Mouse (Mus musculus) urinary bladder, adult 18-20 months (tissue): ENCODE results near the gene Zp2.

Experiments
- DNase-seq, 2 experiments: peaks; one replicate each; pipeline ENCODE4 v3.0.0; 2022; ENCODE audit warnings: low spot score in 2 of 2, mixed read lengths in 2 of 2

The Zp2 gene

DNA sequence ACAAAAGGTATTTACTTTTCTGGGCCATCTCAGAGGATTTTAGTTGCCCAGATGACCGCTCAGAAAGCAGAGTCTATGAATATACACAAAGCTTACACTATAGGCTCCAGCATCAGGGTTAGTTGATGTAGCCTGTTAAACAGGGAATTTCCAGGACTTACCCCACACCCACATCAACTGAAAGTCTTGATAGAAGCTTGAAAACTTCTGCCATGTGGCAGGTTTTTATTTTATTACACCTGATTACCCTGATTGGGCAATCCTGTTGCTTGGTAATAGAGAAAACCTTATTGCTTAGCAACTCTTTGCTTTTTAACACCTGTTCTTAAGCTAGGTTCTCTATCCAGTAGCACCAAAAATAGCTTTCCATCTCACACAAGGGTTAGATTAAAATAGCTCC is 2.3 kb downstream of the Zp2 start:
- DNase-seq, result no peak

DNA sequence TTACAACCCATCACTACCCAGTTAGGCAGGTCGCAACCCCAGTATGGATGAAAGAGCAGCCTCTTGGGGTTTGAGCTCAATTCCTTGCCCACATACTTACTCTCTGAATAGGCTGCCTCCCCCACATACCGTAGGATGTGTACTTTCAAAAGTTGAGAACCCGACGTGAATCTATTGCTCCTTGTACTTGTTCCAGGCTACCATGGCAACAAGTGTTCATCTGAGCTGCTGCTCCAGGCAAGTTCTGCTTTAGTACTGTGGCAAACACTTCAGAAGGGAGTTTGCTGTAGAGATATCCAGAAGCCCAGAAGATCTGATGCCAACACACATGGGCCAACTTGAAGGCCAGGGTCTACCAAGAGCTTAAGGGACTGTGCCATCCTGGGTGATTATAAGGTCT is 16.1 kb downstream of the Zp2 start:
- no peak for DNase-seq

DNA sequence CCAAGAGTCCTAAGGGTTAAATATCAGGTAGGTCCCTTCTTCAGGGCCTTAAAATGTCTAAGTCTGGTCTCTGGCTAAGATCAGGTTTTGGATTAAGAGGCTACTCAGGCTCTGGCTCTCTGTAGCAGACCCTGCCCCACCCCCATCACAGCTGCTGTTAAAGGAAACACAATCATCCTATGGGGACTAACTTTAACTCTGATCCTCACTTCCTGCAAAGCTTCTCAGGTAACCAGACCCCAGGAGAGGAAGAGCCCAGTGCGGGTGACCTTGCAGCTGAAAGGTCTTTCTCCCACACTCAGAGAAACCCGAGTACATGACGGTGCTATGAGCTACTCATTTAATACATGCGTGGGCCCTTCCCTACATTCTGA is 17.4 kb downstream of the Zp2 start:
- DNase-seq, result no peak

DNA sequence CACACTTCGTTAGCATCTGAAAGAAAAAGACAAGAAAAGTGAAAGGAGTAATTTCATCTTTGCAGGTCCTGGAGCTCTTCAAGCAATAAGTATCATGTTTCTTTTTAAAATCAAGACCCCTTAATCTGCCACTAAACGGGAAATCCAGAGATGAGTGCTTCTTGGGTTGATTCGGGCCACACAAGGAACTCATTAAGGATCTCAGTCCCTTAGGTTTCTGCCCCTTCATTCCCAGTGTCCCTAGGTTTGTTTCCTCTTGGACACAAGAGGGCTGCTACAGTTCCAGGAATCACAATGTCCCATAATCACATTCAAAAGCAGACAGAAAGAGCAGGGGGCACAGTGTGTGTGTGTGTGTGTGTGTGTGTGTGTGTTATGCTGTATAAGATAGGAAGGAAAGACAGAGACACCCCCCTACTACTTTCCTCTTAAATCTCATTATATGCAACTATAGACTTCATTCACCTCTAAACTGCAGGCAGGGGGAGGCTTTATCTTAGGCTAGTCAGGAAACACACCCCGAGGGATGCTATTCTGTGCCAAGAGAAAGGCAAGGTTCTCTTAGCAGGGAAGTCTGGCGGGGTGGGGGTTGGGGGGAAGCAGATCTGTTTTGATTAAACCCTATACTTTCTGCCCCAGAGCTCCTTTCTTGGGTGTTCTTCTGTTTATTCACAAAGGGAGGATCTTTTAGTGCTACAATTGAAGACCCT is 18.0 kb downstream of the Zp2 start:
- DNase-seq, result no peak

DNA sequence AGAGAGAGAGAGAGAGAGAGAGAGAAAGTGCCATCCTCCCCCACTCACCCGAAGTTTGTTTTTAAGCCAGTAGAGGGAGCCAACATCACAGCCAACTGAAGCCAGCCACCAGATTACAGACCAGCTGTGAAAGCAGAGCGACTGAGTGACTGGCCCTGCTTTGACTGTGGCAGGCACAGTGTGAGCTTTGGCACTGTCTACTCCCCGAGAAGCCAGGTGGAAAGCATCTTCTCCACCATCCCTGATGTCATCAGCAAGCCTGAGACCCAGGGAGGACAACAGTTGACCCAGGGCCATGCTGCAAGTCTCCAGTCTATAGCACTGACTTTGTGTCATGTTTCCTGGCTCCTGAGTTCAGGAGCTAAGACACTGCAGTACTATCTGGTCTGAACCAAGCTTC is 20.2 kb downstream of the Zp2 start:
- DNase-seq, result peak; percentile 32 to 46

DNA sequence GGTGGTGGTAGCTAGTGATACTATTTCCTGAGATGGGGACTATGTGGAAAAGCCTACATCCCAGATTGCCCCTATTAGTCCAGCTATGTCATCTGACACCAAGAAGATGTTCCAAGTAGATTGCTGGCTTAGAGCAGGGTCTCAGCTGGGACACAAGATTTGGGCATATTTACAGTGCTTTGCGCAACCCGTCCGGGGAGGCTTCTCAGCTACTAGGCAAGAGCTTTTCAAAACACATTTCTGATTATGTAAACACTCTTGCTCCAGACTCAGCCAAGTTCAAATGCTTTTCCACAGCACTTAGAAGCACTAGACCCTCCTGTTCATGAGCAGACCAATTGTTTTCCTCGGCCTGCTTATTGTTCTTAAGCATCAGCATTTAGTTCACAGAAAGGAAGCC is 21.3 kb downstream of the Zp2 start:
- peak in 1 of 2 experiments; percentile 39 for DNase-seq

DNA sequence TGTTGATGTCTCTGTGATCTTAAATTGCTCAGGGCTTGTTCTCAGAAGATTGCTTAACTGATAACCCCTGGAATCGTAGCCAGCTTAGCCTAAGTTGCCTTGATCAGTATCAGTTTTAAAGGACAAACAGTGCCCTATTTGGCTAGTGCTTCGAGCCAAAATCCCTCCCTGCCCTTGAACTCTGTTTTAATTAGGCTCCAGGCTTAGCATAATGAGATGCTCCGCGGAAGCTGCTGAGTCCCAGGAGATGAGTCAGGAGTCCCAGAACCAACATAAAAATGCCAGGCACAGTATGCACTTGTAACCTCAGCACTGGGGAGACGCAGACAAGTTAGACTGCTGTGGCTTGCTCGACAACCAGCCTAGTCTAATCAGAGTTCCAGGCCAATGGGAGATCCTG is 27.6 kb downstream of the Zp2 start:
- no peak for DNase-seq

DNA sequence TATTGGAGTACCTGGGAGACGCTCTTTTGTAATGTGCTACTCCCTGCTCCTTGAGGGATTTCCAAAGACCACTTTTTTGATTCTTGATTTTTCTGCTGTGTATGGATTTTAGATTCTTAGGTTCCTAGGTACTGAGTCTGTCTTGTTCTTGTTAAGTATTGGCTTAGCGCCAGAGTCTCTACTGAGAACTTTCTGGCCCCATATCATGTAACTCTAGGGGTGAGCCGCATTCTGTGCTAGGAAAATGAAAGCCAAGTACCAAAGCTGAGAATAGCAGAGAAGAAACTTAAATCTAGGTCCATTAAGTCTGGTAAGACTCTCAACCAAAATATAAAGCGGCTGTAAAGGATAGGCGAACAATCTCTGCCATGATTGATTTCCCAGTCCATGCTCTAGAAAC is 28.1 kb downstream of the Zp2 start:
- no peak for DNase-seq

DNA sequence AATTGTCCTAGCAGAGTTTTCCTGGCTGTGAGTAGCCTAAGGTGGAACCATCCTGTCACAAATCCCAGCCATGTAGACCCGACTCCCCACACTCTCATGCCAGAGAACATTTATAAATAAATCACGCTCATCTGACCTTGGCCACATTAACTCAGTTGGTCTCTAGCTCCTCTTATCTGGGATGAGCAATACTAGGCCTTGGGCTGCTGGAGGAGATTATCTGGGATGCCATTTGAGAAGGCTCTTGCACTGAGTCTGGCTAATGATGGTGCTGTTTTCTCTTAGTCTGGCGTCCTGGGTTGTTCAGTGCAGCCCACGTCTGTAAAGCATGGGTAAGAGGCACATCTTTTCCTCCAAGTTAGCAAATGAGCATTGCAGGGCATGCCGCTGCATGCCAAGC is 35.4 kb downstream of the Zp2 start:
- no peak for DNase-seq

DNA sequence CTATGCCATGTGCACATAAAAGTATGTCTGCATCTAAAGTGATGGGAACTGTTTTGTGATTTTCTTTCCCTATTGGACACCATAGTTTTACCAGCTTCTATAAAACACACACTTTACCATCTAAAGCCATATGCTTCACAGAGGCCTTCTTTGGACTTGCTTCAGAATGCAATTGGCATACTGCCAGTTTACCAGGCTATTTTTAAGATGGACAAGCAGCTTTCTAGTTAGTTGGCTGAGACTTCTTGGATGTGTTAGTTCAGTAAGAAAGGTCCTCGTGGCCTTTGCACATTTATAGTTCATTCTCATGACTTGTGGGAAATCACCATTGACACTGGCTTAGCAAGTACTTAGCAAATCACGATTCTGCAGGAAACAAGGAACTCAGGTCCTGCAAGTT is 38.7 kb downstream of the Zp2 start:
- DNase-seq, result no peak

DNA sequence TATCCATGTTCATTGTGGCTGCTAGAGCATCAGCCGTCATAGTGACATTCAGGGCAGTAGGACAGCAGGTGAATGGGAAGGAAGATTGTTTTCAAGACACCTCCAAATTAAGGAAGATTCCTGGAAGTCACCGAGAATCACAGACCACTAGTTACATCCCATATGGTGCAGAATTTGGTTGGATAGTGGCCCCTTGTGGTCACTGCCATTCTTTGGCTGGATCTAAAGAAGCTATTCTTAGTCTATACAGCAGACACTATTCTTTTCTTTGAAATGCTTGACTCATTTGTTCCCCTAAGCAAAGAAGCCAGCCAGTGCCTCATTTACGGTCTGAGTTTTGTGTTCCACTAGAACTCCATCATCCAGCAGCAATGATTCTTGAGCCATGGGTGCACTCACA is 40.1 kb downstream of the Zp2 start:
- DNase-seq, result no peak

DNA sequence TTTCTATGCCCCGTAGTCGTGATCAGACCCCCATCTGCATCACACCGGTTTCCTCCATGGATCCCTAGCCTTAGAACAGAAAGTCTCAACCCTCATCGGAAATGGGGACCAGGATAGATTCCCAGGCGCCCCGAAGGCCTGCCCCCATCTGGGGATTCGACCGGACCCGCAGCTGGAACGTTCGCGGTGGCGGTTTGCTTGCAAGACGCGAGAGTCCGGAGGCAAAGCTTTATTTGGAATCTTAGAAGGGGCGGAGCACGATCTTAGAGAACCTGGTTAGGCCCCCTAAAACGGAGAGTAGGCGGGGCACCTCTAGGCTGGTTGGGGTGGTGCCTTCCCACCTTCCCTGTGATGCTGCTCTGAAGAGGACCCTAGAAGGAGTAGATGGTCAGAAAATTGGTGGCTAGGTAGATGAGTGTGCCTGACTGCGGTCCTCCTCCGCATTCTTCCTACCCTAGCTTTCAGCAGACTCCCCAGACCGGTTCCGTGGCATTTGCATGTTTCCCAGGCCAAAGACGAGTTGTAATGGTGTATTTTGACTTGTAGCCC is 42.0 kb downstream of the Zp2 start:
- DNase-seq, result peak; percentile 57 to 68

DNA sequence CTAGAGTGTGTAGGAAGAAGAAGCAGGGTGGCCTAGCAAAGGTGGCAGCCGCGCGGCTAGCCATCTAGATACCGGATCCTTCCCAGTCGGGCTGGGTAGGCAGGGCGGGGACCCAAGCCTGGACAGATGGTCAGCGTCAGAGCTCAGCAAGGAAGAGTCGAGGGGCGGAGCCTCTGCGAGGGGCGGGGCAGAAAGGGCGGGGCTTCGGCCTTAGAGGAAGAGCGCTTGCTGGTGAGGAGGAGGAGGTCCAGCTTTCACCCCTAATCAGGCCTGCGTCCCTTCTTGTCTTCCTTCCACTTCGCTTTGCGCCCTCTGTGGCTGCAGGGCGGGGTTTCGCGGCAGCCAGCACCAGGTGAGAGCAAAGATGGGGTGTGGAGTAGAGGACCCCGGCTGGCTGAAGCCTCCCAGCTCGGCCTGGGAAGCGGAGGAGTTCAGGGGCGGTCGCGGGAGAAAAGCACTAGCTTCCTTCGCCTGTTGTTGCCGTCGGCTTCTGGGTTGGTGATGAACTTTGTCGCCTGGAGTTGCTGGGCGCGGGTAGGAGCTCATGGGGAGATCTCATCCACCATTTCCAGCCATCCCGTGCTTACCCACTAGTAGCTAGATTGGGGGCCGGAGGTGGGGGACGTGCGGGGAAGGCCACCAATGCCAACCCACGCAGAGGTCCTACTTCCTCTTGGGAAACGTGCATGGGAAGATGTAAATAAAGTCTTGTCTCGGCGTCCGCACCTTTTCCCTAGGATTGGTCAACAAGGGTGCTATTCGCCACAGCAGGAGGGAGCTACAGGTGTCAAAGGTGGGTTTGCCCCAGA is 42.7 kb downstream of the Zp2 start, which contains the start of gene Tmem159:
Gene Tmem159 (plus strand): TSS at position 190 of the 809 bp plus-strand sequence.
- peak; percentile 94 to 95 for DNase-seq

DNA sequence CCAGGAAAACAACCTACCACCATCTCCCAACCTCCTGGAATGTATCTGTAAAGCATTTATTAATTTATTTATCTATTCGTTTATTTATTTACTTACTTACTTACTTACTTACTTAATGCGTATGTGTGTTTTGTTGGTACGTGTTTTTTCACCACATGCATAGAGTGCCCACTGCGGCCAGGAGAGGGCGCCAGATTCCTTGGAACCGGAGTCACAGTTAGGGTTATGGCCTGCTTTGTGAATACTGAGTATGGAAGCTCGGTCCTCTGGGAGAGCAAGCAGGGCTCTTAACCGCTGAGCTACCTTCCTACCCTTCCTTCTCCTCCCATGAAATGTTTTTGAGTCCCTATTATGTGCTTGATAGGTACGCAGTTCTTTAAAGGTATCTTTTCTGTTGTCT is 46.7 kb downstream of the Zp2 start:
- peak; percentile 71 to 79 for DNase-seq

DNA sequence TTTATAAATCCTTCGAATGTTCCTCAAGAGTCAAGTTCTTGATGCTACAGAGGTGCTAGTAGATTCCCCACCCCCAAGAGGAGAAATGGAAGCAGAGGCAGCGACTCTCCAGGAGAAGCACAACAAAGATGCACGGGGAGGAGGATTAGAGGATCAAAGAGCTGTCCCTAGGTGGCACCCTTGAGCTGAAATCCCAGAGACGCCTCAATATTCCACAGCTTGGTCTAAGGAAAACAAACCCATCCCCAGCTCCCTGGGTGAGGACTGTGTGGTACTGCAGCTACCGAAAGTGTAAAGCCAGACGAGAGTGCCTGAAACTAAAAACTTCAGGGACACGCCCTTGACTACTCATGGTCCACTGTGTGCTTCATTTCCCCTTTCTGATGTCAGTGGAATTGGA is 47.2 kb downstream of the Zp2 start:
- peak; percentile 46 to 50 for DNase-seq

DNA sequence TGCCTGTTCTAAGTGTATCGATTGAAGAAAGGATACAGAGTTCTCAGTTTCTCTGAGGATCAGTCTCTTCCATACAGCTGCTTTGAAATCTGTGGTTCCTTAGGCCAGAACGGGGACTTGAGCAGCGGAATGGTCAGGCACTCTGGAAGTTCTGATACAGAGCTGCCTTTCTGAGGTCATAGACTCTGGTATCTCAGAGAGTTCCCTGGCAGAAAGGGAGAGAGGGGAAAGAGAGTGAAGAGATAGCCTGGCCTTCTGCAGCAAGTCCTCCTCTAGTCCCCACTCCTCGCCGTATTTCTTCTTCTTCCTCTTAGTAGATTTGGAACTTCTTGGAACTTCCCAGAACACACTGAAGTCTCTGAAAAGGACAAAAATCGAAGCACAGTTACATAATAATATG is 49.9 kb downstream of the Zp2 start, which contains the start of gene Dnah3:
Gene Dnah3 (minus strand): TSS at position 101 of the 400 bp plus-strand sequence.
- no peak for DNase-seq

DNA sequence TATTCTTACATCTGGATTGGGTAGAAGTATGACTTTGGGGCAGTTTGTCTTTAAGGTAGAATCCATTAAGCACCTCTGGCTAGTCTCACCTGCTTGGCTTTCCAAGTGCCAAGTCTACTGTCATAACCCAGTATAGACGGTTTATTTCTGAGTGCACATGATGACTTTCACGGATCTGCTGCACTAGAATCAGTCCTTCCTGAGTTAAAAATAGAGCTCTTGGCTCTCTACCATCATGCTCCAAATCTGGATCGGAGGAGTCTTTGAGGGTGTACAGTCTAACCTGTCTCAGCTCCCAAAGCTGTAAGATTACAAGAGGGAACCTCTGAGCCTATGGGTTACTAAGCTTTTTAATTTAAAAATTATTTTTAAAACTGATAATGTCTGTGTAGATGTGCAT is 50.9 kb downstream of the Zp2 start:
- no peak for DNase-seq

DNA sequence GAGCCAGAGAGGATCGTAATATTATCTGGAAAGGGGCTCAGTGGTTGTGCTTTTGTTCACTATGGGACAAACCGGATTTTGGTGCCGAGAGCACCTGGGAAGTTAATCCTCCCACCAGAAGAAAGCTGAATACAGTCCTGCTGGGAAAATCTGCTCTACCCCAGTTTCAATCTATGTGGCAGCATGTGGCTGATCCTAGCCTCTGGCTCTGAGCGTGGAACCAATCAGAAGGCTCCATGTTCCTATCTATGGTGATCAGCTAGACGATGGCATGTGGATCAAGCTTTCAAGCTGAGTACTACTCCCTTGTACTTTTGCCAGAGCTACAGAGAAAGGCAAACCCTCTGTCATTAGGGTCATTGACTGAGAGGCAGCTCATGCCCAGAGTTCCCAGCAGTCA is 52.1 kb downstream of the Zp2 start:
- DNase-seq, result no peak

DNA sequence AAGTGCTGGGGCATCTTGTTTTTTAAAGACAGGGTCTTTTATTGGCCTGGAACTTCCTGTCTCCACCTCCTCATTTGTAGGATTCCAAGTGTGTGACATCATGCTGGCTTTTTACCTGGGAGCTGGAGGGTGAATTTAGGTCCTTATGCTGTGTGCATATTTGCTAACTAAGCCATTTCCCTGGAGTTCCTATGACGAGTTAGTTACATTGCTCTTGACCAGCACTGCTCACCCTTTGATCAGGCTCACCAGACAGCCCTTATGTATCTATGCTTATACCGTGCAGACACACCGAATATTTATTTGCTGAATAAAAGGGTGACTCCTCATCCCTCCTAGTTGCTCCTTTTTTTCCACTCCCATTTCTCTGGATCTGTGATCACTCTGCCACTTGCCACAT is 64.9 kb downstream of the Zp2 start:
- no peak for DNase-seq
